Mouse (Mus musculus) liver, adult 2 months (tissue): Measurements from ENCODE around the gene Aen.

Experiments used
- CTCF ChIP-seq: fragments of 200-500 bp; IDR thresholded peaks from 2 replicates; pipeline ENCODE4 v1.5.1; 2011; ENCODE audit warnings: low read depth, low read length, control low read depth
- POLR2A ChIP-seq: fragments of 200-500 bp; IDR thresholded peaks from 2 replicates; pipeline ENCODE4 v1.6.1; 2011; ENCODE audit warnings: low read length, control low read depth; ENCODE audit not compliant: insufficient read depth; ENCODE audit errors: extremely low read depth

DNA sequence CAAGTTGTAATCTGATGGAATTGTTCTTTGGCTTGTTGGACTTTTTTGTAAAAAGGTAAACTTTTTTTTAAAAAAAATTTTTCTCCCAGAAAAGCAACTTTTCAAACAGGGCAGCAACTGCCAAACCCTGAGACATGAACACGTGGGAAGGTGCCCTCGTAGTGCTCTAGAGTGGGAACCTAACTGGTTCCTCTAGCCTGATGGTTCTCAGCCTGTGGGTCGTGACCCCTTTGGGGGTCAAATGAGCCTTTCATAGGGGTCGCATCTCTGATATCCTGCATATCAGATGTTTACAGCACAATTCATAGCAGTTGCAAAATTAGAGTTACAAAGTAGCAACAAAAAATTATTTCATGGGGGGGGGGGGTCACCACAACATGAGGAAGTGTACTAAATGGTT is 15.6 kb downstream of the Aen start:
- TF ChIP-seq POLR2A (no peak), CTCF (no peak)
